Mouse (Mus musculus): Measurements from ENCODE around the gene Fnbp1. TPM values are rescaled to one million over a fixed set of nuclear protein-coding genes. Genes with fewer than 3 reads are reported as not detected.
A peak's percentile ranks its signal among the peaks of the same experiment; 100 is the strongest.

Fnbp1 gene
- total RNA-seq, 2 experiments from 2014 or later, result 113 to 120 TPM

DNA sequence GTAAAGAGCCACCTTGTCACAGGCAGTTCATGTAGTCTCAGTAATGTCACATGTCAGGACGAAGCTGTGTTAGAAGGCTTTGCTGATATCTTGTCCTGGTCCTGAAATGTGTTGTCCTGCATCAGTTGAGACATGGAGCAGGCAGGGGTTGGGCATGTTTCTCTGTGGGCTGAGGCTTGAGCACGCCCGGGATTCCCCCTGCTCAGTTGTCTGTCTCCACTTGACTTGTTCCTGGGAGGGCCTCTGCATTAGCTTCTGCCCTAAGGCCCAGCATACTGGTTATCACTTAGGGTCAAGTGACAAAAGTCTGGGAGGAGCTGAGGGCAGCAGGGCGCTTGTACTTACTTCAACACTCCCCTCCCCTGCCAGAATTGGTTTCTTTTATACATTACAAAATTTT is 23.7 kb upstream of the Fnbp1 start:
- DNase-seq (ENCODE audit: low spot score in 2 of 2), result no peak
- TF ChIP-seq CTCF (conservative IDR thresholded peaks at IDR 0.05), result no peak
- Histone ChIP-seq H3K4me3 (no peak overlapping the region), H3K27ac (peak overlapping the region; percentile 41; the same call in 1 of the 2 replicates)

GRCm38 (mm10) chr2:31164841-31165455 is 23.1 kb upstream of the Fnbp1 start:
- Histone ChIP-seq H3K27ac (peak overlapping the region; percentile 41; the same call in 1 of the 2 replicates), H3K4me3 (no peak overlapping the region)
- TF ChIP-seq CTCF (conservative IDR thresholded peaks at IDR 0.05), result no peak
- DNase-seq (ENCODE audit: low spot score in 2 of 2), result peak; percentile 20 to 48

GRCm38 (mm10) chr2:31163361-31164118 is 21.7 kb upstream of the Fnbp1 start:
- DNase-seq (ENCODE audit: low spot score in 2 of 2), result no peak
- Histone ChIP-seq H3K27ac (no peak overlapping the region), H3K4me3 (no peak overlapping the region)
- no peak for TF ChIP-seq CTCF (conservative IDR thresholded peaks at IDR 0.05)

- no peak overlapping the region for H3K4me3 ChIP-seq
- H3K27ac ChIP-seq, result no peak overlapping the region
- DNase-seq (ENCODE audit: low spot score in 2 of 2), result no peak
- no peak for TF ChIP-seq CTCF (conservative IDR thresholded peaks at IDR 0.05)
Observed at GRCm38 (mm10) chr2:31161620-31162019, 19.8 kb upstream of the Fnbp1 start.

GRCm38 (mm10) chr2:31160147-31160920 is 18.5 kb upstream of the Fnbp1 start:
- Histone ChIP-seq H3K27ac (no peak overlapping the region), H3K4me3 (no peak overlapping the region)
- DNase-seq (ENCODE audit: low spot score in 2 of 2), result no peak
- TF ChIP-seq CTCF (conservative IDR thresholded peaks at IDR 0.05), result no peak

DNA sequence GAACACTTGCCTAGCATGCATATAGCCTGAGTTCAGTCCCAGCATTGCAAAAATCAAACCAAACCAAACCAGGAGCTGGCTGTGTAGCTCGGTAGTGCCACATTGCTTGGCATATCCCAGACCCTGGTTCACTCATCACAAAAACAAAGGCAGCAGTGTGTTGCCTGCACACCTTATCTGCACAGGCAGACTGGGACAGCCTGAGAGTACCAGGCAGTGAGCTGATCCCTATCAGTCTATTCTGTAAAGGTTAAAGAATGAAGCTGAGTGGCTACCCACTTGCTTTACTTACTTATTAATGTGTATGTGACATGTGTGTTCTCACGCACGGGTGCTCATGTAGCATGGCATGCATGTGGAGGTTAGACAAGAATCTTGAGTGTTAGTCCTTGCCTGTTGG is 15.0 kb upstream of the Fnbp1 start:
- no peak for TF ChIP-seq CTCF (conservative IDR thresholded peaks at IDR 0.05)

GRCm38 (mm10) chr2:31151892-31152812 is 10.3 kb upstream of the Fnbp1 start, which contains the start of gene Gpr107:
Gene Gpr107, plus strand, starts transcription at chr2:31152316.
- no peak for TF ChIP-seq CTCF (conservative IDR thresholded peaks at IDR 0.05)
- peak; percentile 81 to 83 for DNase-seq (ENCODE audit: low spot score in 2 of 2)
- peak within 1 kb of the TSS; percentile 88 for H3K27ac ChIP-seq
- H3K4me3 ChIP-seq, result peak within 1 kb of the TSS; percentile 78

More for the DNA sequence above, 15.0 kb upstream of the Fnbp1 start:
- Histone ChIP-seq H3K4me3 (no peak overlapping the region), H3K27ac (no peak overlapping the region)
- no peak for DNase-seq (ENCODE audit: low spot score in 2 of 2)

DNA sequence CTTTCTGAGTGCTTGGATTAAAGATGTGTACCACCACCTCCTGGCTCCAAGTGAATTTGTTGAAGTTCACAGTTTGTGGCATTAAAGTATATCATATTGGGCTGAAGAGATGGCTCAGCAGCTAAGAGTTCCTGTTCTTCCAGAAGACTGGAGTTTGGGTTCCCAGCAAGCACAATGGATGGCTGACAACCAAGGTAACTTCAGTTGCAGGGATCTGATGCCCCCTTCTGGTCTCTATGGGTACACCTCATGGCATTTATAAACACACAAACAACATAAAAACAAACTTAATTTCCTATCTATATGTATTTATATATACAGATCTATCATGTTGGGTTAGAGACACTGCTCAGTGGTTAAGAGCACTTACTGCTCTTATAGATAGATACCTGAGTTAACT is 9.0 kb upstream of the Fnbp1 start:
- TF ChIP-seq CTCF (conservative IDR thresholded peaks at IDR 0.05), result peak; percentile 72
- H3K4me3 ChIP-seq, result no peak overlapping the region
- no peak overlapping the region for H3K27ac ChIP-seq
- no peak for DNase-seq (ENCODE audit: low spot score in 2 of 2)

DNA sequence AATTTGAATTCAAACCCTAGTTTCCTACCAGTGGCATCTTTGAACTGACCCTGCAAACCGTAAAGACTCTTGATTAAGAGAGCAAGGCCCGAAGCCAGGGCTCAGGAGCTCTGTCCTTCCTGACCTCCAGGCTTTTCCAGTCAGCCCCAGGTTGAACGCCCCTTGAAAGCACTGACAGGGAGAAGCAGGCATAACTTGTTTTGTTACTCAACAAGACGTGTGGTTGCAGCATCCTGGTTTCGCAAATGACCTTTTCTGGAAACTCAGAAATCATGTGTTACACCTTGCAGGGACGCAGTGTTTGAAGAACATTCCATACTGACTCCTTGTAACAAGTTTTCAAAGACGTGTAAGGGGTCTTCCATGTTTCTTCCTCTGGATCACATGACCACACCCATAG is 5.2 kb upstream of the Fnbp1 start:
- DNase-seq (ENCODE audit: low spot score in 2 of 2), result no peak
- TF ChIP-seq CTCF (conservative IDR thresholded peaks at IDR 0.05), result no peak
- no peak overlapping the region for H3K27ac ChIP-seq
- no peak overlapping the region for H3K4me3 ChIP-seq

- no peak for DNase-seq (ENCODE audit: low spot score in 2 of 2)
- H3K27ac ChIP-seq, result no peak overlapping the region
- no peak overlapping the region for H3K4me3 ChIP-seq
- TF ChIP-seq CTCF (conservative IDR thresholded peaks at IDR 0.05), result no peak
Observed at GRCm38 (mm10) chr2:31144901-31145300, 3.1 kb upstream of the Fnbp1 start.

DNA sequence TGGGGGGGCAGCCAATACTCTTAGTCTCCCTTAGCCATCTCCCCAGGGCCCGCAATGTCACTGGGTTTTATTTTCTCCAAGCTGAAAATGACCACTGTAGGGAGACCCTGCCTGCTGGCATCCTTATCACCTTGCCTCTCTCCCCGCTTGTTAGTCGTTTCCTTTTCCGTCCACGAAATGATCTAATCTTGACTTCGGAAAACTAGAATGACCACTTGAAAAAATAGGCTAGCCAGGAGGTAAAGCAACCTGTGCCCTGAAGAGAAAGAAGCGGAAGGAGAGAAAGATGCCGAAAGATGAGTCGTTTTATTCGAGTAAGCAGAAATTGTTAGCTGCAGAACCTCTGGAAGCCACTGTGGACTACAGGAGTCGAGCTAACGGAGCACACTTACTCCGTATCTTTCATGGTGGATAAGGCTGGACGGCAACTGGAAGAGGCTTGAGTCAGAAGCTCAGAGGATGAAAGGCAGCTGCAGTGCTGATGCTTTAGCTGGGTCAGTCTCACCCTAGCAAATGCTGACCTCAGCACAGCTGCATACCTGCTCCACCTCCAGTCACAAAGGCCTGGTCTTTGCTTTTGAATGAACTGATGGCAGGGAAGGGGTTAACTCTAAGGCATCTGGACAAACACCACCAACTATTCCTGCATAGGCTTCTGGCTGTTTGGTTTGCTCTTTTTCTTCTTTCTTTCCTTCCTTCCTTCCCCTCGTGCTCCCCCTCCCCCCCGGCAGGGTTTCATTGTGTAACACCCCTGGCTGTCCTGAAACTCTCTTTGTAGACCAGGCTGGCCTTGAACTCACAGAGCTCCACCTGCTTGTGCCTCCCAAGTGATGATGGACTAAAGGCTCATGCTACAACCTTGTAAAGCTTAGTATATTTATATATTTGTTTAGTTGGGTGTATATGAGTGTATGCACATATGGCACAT is 2.2 kb upstream of the Fnbp1 start:
- TF ChIP-seq CTCF (conservative IDR thresholded peaks at IDR 0.05), result no peak
- no peak overlapping the region for H3K27ac ChIP-seq
- DNase-seq (ENCODE audit: low spot score in 2 of 2), result no peak
- H3K4me3 ChIP-seq, result no peak overlapping the region
